Mouse (Mus musculus) heart, embryonic 16.5 days (tissue): ENCODE data around the gene Sema6c. TPM values are rescaled to one million over a fixed set of nuclear protein-coding genes. Genes with fewer than 3 reads are reported as not detected.

ENCODE experiments used
- ATAC-seq: fragments of 200-750 bp; cut with Nextera tagmentation; replicated peaks from 2 replicates; pipeline ENCODE4 v1.8.0; 2017; ENCODE audit warnings: moderate number of reproducible peaks; ENCODE audit not compliant: insufficient read depth, low FRiP score; ENCODE audit errors: extremely low read depth
- H3K27ac ChIP-seq: fragments of 300-500 bp; sonication (generic); 2 replicates; pipeline ENCODE4 v1.5.1; 2014; ENCODE audit warnings: mild to moderate bottlenecking, low read length, control low read depth, moderate library complexity
- H3K27me3 ChIP-seq: fragments of 300-500 bp; sonication (generic); 2 replicates; pipeline ENCODE4 v1.6.1; 2014; ENCODE audit warnings: low read length, mixed read lengths; ENCODE audit not compliant: control insufficient read depth, insufficient read depth
- H3K36me3 ChIP-seq: fragments of 300-500 bp; sonication (generic); 2 replicates; pipeline ENCODE4 v1.6.1; 2014; ENCODE audit not compliant: control insufficient read depth, insufficient read depth
- H3K4me1 ChIP-seq: fragments of 300-500 bp; sonication (generic); 2 replicates; pipeline ENCODE4 v1.6.1; 2014; ENCODE audit warnings: low read length, mixed read lengths; ENCODE audit not compliant: control insufficient read depth, insufficient read depth
- H3K4me2 ChIP-seq: fragments of 300-500 bp; sonication (generic); 2 replicates; pipeline ENCODE4 v1.6.1; 2014; ENCODE audit warnings: low read depth, mild to moderate bottlenecking, control low read depth, low read length
- H3K4me3 ChIP-seq: fragments of 300-500 bp; sonication (generic); 2 replicates; pipeline ENCODE4 v1.5.1; 2014; ENCODE audit warnings: mild to moderate bottlenecking, control low read depth, low read length
- H3K9ac ChIP-seq: fragments of 300-500 bp; sonication (generic); 2 replicates; pipeline ENCODE4 v1.6.1; 2014; ENCODE audit warnings: low read length, control low read depth
- H3K9me3 ChIP-seq: fragments of 300-500 bp; sonication (generic); replicated peaks from 2 replicates; pipeline ENCODE4 v1.6.1; 2016; ENCODE audit warnings: low read length; ENCODE audit not compliant: control insufficient read depth
- WGBS: fragments of 180-500 bp; shearing (Covaris S2); extraction: QIAGEN DNeasy Blood & Tissue Kit; methylation state at CpG from one replicate; pipeline ENCODE4 v1.1.7; 2014; 5-methylcytosine and 5-hydroxymethylcytosine counted together
- polyA plus RNA-seq: library from polyadenylated mRNA; unstranded; fragments of >200 nt; fragmentation: Nextera tagmentation; extraction: Ambion mirVana; gene quantifications from 2 replicates; pipeline ENCODE4 v1.2.1, GENCODE M21; 2015

The Sema6c gene
- polyA plus RNA-seq, 1 experiment from 2014 or later, result 1.5 TPM

GRCm38 (mm10) chr3:95186888-95187287 is 26.6 kb downstream of the Sema6c start:
- H3K4me1 ChIP-seq, result no peaks in the 10 kb centered on the region
- no peaks in the 10 kb centered on the region for H3K27me3 ChIP-seq
- no peaks in the 10 kb centered on the region for H3K9me3 ChIP-seq
- no peak overlapping the region for H3K4me2 ChIP-seq
- no peak overlapping the region for H3K9ac ChIP-seq
- 84% methylated on average over 6 of the region's 6 CpGs for WGBS
- no peak overlapping the region for H3K4me3 ChIP-seq
- ATAC-seq, result no peak
- peaks cover 47% of the 10 kb centered on the region for H3K36me3 ChIP-seq
- H3K27ac ChIP-seq, result no peak overlapping the region

- Histone ChIP-seq H3K36me3 (peaks cover 45% of the 10 kb centered on the region), H3K27ac (no peak overlapping the region), H3K4me1 (no peaks in the 10 kb centered on the region), H3K4me2 (no peak overlapping the region), H3K27me3 (no peaks in the 10 kb centered on the region), H3K4me3 (no peak overlapping the region), H3K9ac (no peak overlapping the region), H3K9me3 (no peaks in the 10 kb centered on the region)
- WGBS, result 74% methylated on average over 6 of the region's 6 CpGs
- no peak for ATAC-seq
Measured at GRCm38 (mm10) chr3:95194721-95195135, 34.5 kb downstream of the Sema6c start.

DNA sequence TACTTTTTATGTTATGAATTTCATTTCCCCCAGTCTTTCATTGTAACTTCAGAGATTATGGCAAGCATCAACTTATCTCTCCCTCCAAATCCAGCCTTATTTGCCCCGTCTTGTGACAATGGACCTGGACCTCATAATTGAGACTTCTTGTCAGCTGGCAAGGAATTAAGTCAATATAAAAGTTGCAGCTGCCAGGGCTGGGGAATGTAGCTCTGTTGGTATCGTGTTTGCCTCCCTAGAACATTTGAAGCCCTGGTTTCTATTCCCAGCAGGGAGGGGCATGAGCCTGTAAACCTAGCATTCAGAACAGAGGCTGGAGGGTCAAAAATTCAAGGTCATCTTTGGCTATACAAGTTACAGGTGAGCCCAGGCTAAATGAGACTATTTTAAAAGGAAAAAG is 35.5 kb downstream of the Sema6c start:
- Histone ChIP-seq H3K4me3 (no peak overlapping the region), H3K4me2 (no peak overlapping the region), H3K9me3 (no peaks in the 10 kb centered on the region), H3K27me3 (no peaks in the 10 kb centered on the region), H3K9ac (no peak overlapping the region), H3K4me1 (no peaks in the 10 kb centered on the region), H3K36me3 (peaks cover 44% of the 10 kb centered on the region), H3K27ac (no peak overlapping the region)
- no peak for ATAC-seq
- WGBS, result 80% methylated on average over 2 of the region's 2 CpGs

DNA sequence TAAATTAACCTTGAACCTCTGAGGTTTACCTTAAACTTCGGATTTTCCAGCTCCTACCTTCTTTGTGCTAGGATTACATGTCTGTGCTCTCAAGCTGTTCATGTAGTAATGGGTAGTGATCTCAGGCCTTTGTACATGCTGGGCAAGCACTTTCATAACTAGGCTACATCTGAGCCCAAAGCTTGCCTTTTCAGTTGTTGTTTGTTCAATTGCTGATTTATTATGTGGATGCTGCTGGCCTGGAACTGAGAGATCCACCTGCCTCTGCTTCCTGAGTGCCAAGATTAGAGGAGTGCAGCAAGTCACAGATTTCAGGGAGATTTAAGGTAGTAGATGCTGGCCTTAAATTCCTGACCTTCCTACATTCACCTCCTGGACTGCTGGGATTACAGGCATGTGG is 38.8 kb downstream of the Sema6c start:
- no peaks in the 10 kb centered on the region for H3K27me3 ChIP-seq
- no peaks in the 10 kb centered on the region for H3K9me3 ChIP-seq
- no peak overlapping the region for H3K27ac ChIP-seq
- no peak overlapping the region for H3K4me2 ChIP-seq
- H3K9ac ChIP-seq, result no peak overlapping the region
- H3K36me3 ChIP-seq, result peaks cover 54% of the 10 kb centered on the region
- 75% methylated on average over 1 of the region's 1 CpGs for WGBS
- H3K4me3 ChIP-seq, result no peak overlapping the region
- no peak for ATAC-seq
- H3K4me1 ChIP-seq, result no peaks in the 10 kb centered on the region

DNA sequence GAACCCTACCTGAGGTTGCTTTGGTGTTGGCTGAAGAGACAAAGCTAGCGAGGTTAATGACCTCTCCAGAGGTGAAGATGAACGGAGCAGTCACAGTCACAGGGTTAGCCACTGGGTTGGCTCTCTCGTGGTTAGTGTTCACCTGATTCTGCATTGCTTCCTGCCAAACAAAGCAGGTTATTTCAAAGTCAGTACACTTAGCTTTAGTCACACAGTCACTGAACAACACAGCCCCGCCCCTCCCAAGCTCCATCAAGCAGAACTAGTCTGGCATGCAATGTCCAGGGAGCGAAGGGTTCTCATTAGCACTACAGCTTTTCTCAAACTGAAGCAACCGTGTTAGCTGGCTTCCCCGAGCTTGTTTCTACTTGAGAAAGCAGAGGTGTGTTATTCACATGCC is 39.9 kb downstream of the Sema6c start:
- H3K27me3 ChIP-seq, result no peaks in the 10 kb centered on the region
- peaks cover 61% of the 10 kb centered on the region for H3K36me3 ChIP-seq
- no peak overlapping the region for H3K9ac ChIP-seq
- no peak for ATAC-seq
- no peak overlapping the region for H3K27ac ChIP-seq
- no peaks in the 10 kb centered on the region for H3K9me3 ChIP-seq
- no peak overlapping the region for H3K4me2 ChIP-seq
- WGBS, result 83% methylated on average over 7 of the region's 7 CpGs
- no peak overlapping the region for H3K4me3 ChIP-seq
- H3K4me1 ChIP-seq, result no peaks in the 10 kb centered on the region

DNA sequence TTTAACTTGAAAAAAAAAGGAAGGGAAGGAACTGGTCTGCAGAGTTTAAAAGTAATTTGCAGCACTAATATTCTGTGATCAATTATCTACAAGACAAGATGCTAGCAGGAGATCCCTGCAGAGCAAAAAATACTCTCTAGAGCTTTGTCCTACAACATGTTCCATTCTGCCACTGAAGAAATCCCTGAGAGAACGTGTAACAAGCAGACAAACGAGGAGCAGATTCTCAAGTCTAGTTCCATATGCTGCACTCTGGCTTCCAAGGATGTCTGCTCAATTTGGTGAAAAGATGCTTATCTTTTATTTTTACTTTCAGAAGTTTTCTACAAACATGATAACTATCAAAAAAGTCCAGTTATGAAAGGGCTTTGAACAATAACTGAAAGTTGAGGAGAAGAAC is 40.3 kb downstream of the Sema6c start:
- Histone ChIP-seq H3K27me3 (no peaks in the 10 kb centered on the region), H3K36me3 (peaks cover 61% of the 10 kb centered on the region), H3K4me2 (no peak overlapping the region), H3K4me3 (no peak overlapping the region), H3K27ac (no peak overlapping the region), H3K4me1 (no peaks in the 10 kb centered on the region), H3K9me3 (no peaks in the 10 kb centered on the region), H3K9ac (no peak overlapping the region)
- ATAC-seq, result no peak
- 80% methylated on average over 2 of the region's 2 CpGs for WGBS

DNA sequence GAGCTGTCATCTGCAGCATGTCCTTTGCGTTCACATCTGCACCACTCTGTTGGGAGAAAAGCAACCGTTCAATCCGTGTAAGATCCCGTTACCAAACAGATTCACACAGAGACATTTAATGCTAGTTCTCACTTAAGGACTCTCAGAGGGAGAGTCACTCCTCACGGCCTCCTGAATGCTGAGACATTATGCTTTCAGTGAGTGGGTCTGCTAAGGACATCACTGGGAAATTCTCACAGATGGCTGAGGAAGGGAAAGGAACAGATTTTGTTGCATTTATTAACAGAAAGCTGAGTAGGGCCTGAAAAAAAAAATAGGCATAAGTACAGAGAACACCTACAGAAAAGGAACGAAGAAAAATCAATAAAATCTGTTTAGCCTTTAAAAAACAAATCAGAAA is 43.6 kb downstream of the Sema6c start:
- no peak overlapping the region for H3K4me2 ChIP-seq
- H3K27ac ChIP-seq, result no peak overlapping the region
- no peak overlapping the region for H3K4me3 ChIP-seq
- ATAC-seq, result no peak
- H3K36me3 ChIP-seq, result peaks cover 57% of the 10 kb centered on the region
- H3K9ac ChIP-seq, result no peak overlapping the region
- H3K27me3 ChIP-seq, result no peaks in the 10 kb centered on the region
- 86% methylated on average over 6 of the region's 6 CpGs for WGBS
- no peaks in the 10 kb centered on the region for H3K4me1 ChIP-seq
- no peaks in the 10 kb centered on the region for H3K9me3 ChIP-seq

- H3K9me3 ChIP-seq, result no peaks in the 10 kb centered on the region
- no peak overlapping the region for H3K9ac ChIP-seq
- WGBS, result 78% methylated on average over 4 of the region's 4 CpGs
- no peak overlapping the region for H3K27ac ChIP-seq
- peaks cover 31% of the 10 kb centered on the region for H3K36me3 ChIP-seq
- H3K4me3 ChIP-seq, result no peak overlapping the region
- H3K4me2 ChIP-seq, result no peak overlapping the region
- H3K27me3 ChIP-seq, result no peaks in the 10 kb centered on the region
- ATAC-seq, result no peak
- H3K4me1 ChIP-seq, result no peaks in the 10 kb centered on the region
Measured at GRCm38 (mm10) chr3:95208286-95208685, 48.0 kb downstream of the Sema6c start.

- Histone ChIP-seq H3K4me2 (no peak overlapping the region), H3K9ac (no peak overlapping the region), H3K27ac (no peak overlapping the region), H3K36me3 (peaks cover 24% of the 10 kb centered on the region), H3K4me3 (no peak overlapping the region), H3K9me3 (no peaks in the 10 kb centered on the region), H3K27me3 (no peaks in the 10 kb centered on the region), H3K4me1 (no peaks in the 10 kb centered on the region)
- 80% methylated on average over 2 of the region's 2 CpGs for WGBS
- ATAC-seq, result peak; percentile 58
Measured at GRCm38 (mm10) chr3:95210585-95210984, 50.3 kb downstream of the Sema6c start.
